Mouse (Mus musculus) ovary, adult 2 months (tissue): ENCODE data around the gene Pdss2. TPM values are rescaled to one million over a fixed set of nuclear protein-coding genes. Genes with fewer than 3 reads are reported as not detected.

ENCODE experiments used
- polyA plus RNA-seq: library from polyadenylated mRNA; depleted of rRNA; stranded (reverse); fragments of >200 nt; gene quantifications from 2 replicates; pipeline ENCODE4 v1.2.3, GENCODE M21; 2012; rRNA removed

Pdss2 gene
- 12.3 and 13.6 TPM in 2 replicates for polyA plus RNA-seq

DNA sequence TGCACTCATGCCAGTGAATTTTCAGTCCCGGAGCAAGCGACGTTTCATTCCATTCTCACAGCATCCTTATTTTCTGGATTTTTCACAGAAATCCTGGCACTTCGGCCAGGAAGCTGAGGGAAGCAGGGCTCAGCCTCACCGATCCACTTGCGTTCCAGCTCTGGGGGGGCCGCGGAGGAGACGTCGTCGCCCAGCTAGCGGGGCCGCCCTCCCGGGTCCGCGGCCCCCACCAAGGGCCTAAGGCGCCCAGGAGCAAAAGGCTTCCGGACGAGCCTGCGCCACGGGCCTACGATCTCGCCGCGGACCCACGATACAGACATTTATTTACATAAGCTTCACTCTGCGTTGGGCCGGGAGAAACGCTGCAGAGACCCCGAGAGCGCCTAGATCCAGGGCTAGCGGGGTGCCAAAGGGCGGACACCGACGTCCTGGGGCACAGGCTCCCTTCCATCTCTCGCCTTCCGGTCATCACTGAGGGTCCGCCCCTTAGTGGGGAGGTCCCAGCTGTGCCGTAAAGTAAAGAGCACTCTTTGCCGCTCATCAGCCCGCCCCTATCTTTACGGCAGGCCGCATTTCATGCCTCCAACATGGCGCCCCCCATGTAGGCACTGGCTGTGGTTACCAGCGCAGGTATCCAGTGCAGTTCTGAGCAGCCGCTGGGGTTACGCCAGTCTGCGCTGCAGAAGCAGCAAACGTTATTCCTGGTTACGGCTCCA, at the start of gene Pdss2:
Gene Pdss2, plus strand, starts transcription at position 577 of the 716 bp plus-strand sequence.

DNA sequence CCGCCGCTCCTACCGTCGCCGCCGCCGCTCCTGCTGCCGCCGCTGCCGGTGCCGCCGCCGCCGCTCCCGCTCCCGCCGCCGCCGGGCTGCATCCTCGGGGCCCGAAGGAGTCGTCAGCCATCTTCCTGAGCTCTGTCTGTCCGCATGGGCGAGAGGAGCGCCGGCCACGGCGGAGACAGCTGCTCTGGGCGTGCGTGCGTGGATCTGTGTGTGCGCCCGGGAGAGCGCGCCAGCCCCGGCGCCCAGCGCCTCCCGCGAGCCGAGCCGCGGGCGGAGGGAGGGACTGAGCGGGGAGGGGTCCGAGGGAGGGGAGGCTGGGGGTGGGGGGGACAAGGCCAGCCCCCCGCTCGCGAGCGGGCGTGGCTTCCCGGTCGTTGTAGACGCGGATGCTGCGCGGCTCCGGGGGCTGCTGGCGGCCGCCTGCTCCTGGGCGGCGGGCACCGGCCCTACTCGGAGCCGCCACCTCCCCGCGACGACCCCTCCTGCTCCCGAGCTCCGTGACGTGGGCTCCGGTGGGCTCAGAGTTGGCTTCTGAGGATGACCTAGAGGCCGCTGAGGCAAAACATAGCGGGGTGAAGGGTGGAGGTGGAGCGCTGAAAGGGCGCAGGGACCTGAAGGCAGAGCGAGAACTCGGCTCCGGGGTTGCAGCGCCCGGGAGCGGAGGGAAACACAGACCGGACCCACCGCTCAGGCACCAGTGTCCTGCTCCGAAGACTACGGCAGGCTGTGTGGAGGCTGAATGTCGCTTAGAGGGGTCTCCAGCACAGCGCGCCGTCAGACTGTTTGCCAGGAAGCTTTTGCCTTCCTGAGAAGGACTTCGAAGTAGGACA, 46.7 kb upstream of the Pdss2 start, which contains the start of the genes Sobp and 9030612E09Rik:
Gene Sobp, minus strand, starts transcription at position 205 of the 830 bp plus-strand sequence.
Gene 9030612E09Rik, plus strand, starts transcription at position 379 of the 830 bp plus-strand sequence.

DNA sequence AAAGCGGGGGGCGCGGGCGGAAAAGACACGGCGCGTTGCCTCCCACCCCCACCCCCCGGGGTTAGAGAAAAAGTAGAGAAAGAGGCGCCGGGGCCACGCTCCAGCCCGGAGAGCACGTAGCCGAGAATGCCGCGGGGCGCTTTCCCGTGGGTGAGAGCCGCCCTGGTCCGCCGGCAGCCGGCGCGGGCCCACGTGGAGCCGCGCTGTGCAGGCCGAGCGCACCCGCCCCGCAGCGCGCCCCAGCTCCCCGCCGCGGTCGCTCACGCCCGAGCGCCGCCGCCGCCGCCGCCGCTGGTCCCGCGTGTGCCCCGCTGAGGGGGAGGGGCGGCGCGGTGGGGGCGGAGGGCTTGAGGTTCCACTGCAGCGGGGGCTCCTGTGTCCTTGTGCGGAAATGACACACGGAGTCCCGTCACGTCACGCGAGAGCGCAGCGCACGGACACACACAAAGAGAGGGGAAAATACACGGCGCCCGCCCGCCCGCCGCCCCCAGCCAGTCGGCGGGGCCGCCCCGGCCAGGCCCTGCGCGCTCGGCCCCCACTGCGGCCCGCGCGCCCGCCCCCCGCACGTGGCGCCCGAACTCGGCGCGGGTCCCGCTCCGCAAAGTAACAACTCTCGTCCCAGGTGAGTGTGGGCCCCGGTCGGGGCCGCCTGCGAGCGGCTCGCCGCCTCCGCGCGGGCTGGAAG, 257.6 kb downstream of the Pdss2 start, which contains the start of gene Bend3:
Gene Bend3, plus strand, starts transcription at position 81 of the 685 bp plus-strand sequence.

Other genes with a start within 250 kb of the Pdss2 start
- gene Sobp, start 47.0 kb upstream of the Pdss2 start, polyA plus RNA-seq, result 7.3 and 8.3 TPM in 2 replicates
- gene 9030612E09Rik, start 46.8 kb upstream of the Pdss2 start, polyA plus RNA-seq, result 1.8 and 2.0 TPM in 2 replicates